Mouse (Mus musculus) stomach, embryonic 14.5 days (tissue): ENCODE measurements around the gene Sh3bp5. TPM values are rescaled to one million over a fixed set of nuclear protein-coding genes. Genes with fewer than 3 reads are reported as not detected.

Experiments
- ATAC-seq: fragments of 200-750 bp; cut with Nextera tagmentation; 2 replicates; pipeline ENCODE4 v1.8.0; 2017; ENCODE audit warnings: low read depth, moderate TSS enrichment; ENCODE audit not compliant: insufficient number of reproducible peaks, insufficient read depth, low FRiP score
- H3K27ac ChIP-seq: fragments of 300-500 bp; sonication (generic); 2 replicates; pipeline ENCODE4 v1.5.1; 2014; ENCODE audit warnings: mild to moderate bottlenecking, low read length, moderate library complexity, mixed read lengths
- H3K27me3 ChIP-seq: fragments of 300-500 bp; sonication (generic); 2 replicates; pipeline ENCODE4 v1.6.1; 2014; ENCODE audit warnings: low read length, control low read depth, mixed read lengths; ENCODE audit not compliant: control insufficient read depth, insufficient read depth
- H3K36me3 ChIP-seq: fragments of 300-500 bp; sonication (generic); 2 replicates; pipeline ENCODE4 v1.6.1; 2014; ENCODE audit warnings: mild to moderate bottlenecking, control low read depth, low read length, moderate library complexity, mixed read lengths; ENCODE audit not compliant: control insufficient read depth, insufficient read depth
- H3K4me1 ChIP-seq: fragments of 300-500 bp; sonication (generic); 2 replicates; pipeline ENCODE4 v1.6.1; 2014; ENCODE audit warnings: low read length, control low read depth, mixed read lengths; ENCODE audit not compliant: control insufficient read depth, insufficient read depth
- H3K4me2 ChIP-seq: fragments of 300-500 bp; sonication (generic); replicated peaks from 2 replicates; pipeline ENCODE4 v1.6.1; 2014; ENCODE audit warnings: low read depth, low read length, control low read depth
- H3K4me3 ChIP-seq: fragments of 300-500 bp; sonication (generic); 2 replicates; pipeline ENCODE4 v1.5.1; 2014; ENCODE audit warnings: low read depth, low read length, control low read depth
- H3K9ac ChIP-seq: fragments of 300-500 bp; sonication (generic); replicated peaks from 2 replicates; pipeline ENCODE4 v1.6.1; 2014; ENCODE audit warnings: low read depth, mild to moderate bottlenecking, control low read depth, low read length, moderate library complexity, mixed read lengths
- H3K9me3 ChIP-seq: fragments of 300-500 bp; sonication (generic); 2 replicates; pipeline ENCODE4 v1.6.1; 2016; ENCODE audit warnings: low read depth, low read length, control low read depth; ENCODE audit not compliant: control insufficient read depth
- WGBS: fragments of 180-500 bp; shearing (Covaris S2); extraction: QIAGEN DNeasy Blood & Tissue Kit; methylation state at CpG from one replicate; pipeline ENCODE4 v1.1.7; 2014; 5-methylcytosine and 5-hydroxymethylcytosine counted together
- polyA plus RNA-seq: library from polyadenylated mRNA; unstranded; fragments of >200 nt; fragmentation: Nextera tagmentation; extraction: Ambion mirVana; gene quantifications from 2 replicates; pipeline ENCODE4 v1.2.1, GENCODE M21; 2014

Gene Sh3bp5
- polyA plus RNA-seq, 1 experiment from 2014 or later, result 8.9 TPM

- no peaks in the 10 kb centered on the region for H3K9me3 ChIP-seq
- 68% methylated on average over 11 of the region's 11 CpGs for WGBS
- peaks cover under 1% of the 10 kb centered on the region; the same call in 1 of the 2 replicates for H3K4me1 ChIP-seq
- H3K27ac ChIP-seq, result no peak overlapping the region
- ATAC-seq, result no peak
- no peak overlapping the region for H3K4me2 ChIP-seq
- H3K27me3 ChIP-seq, result no peaks in the 10 kb centered on the region
- H3K36me3 ChIP-seq, result no peaks in the 10 kb centered on the region
- H3K9ac ChIP-seq, result no peak overlapping the region
- H3K4me3 ChIP-seq, result no peak overlapping the region
Measured at GRCm38 (mm10) chr14:31439279-31439678, 3.4 kb upstream of the Sh3bp5 start.

- no peak overlapping the region for H3K4me3 ChIP-seq
- peaks cover 9% of the 10 kb centered on the region; the same call in 1 of the 2 replicates for H3K4me1 ChIP-seq
- no peak overlapping the region for H3K9ac ChIP-seq
- H3K36me3 ChIP-seq, result no peaks in the 10 kb centered on the region
- 77% methylated on average over 8 of the region's 8 CpGs for WGBS
- H3K9me3 ChIP-seq, result no peaks in the 10 kb centered on the region
- H3K27ac ChIP-seq, result no peak overlapping the region
- no peak overlapping the region for H3K4me2 ChIP-seq
- ATAC-seq, result no peak
- H3K27me3 ChIP-seq, result no peaks in the 10 kb centered on the region
Measured at GRCm38 (mm10) chr14:31437826-31438529, 2.1 kb upstream of the Sh3bp5 start.

- H3K27ac ChIP-seq, result no peak overlapping the region; the same call in 1 of the 2 replicates
- H3K27me3 ChIP-seq, result no peaks in the 10 kb centered on the region
- ATAC-seq, result peak; percentile 20; the same call in 1 of the 2 replicates
- H3K9me3 ChIP-seq, result no peaks in the 10 kb centered on the region
- 1% methylated on average over 53 of the region's 53 CpGs for WGBS
- peak overlapping the region; percentile 62 for H3K4me3 ChIP-seq
- H3K9ac ChIP-seq, result peak overlapping the region; percentile 65
- peaks cover 15% of the 10 kb centered on the region; the same call in 1 of the 2 replicates for H3K4me1 ChIP-seq
- peak overlapping the region; percentile 97 for H3K4me2 ChIP-seq
- H3K36me3 ChIP-seq, result no peaks in the 10 kb centered on the region
Measured at GRCm38 (mm10) chr14:31435018-31435915, 611 bp downstream of the Sh3bp5 start.

GRCm38 (mm10) chr14:31434426-31434825, 1.5 kb downstream of the Sh3bp5 start:
- Histone ChIP-seq H3K4me2 (peak overlapping the region; percentile 97; the same call in 1 of the 2 replicates), H3K36me3 (no peaks in the 10 kb centered on the region), H3K27ac (no peak overlapping the region), H3K4me3 (peak overlapping the region; percentile 62; the same call in 1 of the 2 replicates), H3K27me3 (no peaks in the 10 kb centered on the region), H3K4me1 (peaks cover 15% of the 10 kb centered on the region; the same call in 1 of the 2 replicates), H3K9me3 (no peaks in the 10 kb centered on the region), H3K9ac (no peak overlapping the region; the same call in 1 of the 2 replicates)
- 52% methylated on average over 5 of the region's 5 CpGs for WGBS
- no peak for ATAC-seq

- Histone ChIP-seq H3K36me3 (no peaks in the 10 kb centered on the region), H3K4me1 (peaks cover 20% of the 10 kb centered on the region; the same call in 1 of the 2 replicates), H3K27me3 (no peaks in the 10 kb centered on the region), H3K9me3 (no peaks in the 10 kb centered on the region), H3K27ac (peak overlapping the region; percentile 16; the same call in 1 of the 2 replicates), H3K9ac (no peak overlapping the region), H3K4me2 (peak overlapping the region; percentile 97; the same call in 1 of the 2 replicates), H3K4me3 (no peak overlapping the region)
- no peak for ATAC-seq
- WGBS, result 33% methylated on average over 7 of the region's 7 CpGs
Measured at GRCm38 (mm10) chr14:31433851-31434360, 2.0 kb downstream of the Sh3bp5 start.

- no peaks in the 10 kb centered on the region for H3K27me3 ChIP-seq
- 59% methylated on average over 5 of the region's 5 CpGs for WGBS
- peaks cover 27% of the 10 kb centered on the region; the same call in 1 of the 2 replicates for H3K4me1 ChIP-seq
- H3K4me3 ChIP-seq, result no peak overlapping the region
- H3K9ac ChIP-seq, result no peak overlapping the region
- no peaks in the 10 kb centered on the region for H3K36me3 ChIP-seq
- no peaks in the 10 kb centered on the region for H3K9me3 ChIP-seq
- peak overlapping the region; percentile 97; the same call in 1 of the 2 replicates for H3K4me2 ChIP-seq
- peak overlapping the region; percentile 16 for H3K27ac ChIP-seq
- no peak for ATAC-seq
Measured at GRCm38 (mm10) chr14:31433126-31433525, 2.8 kb downstream of the Sh3bp5 start.

- Histone ChIP-seq H3K4me2 (no peak overlapping the region), H3K4me1 (peaks cover 30% of the 10 kb centered on the region; the same call in 1 of the 2 replicates), H3K9ac (no peak overlapping the region), H3K27me3 (no peaks in the 10 kb centered on the region), H3K9me3 (no peaks in the 10 kb centered on the region), H3K4me3 (no peak overlapping the region), H3K36me3 (no peaks in the 10 kb centered on the region), H3K27ac (no peak overlapping the region; the same call in 1 of the 2 replicates)
- no peak for ATAC-seq
- WGBS, result 35% methylated on average over 4 of the region's 4 CpGs
Measured at GRCm38 (mm10) chr14:31432424-31432823, 3.5 kb downstream of the Sh3bp5 start.

- 77% methylated on average over 3 of the region's 3 CpGs for WGBS
- H3K36me3 ChIP-seq, result no peaks in the 10 kb centered on the region
- ATAC-seq, result no peak
- no peak overlapping the region for H3K9ac ChIP-seq
- H3K27me3 ChIP-seq, result no peaks in the 10 kb centered on the region
- no peak overlapping the region for H3K4me3 ChIP-seq
- peaks cover 30% of the 10 kb centered on the region; the same call in 1 of the 2 replicates for H3K4me1 ChIP-seq
- H3K9me3 ChIP-seq, result no peaks in the 10 kb centered on the region
- no peak overlapping the region for H3K27ac ChIP-seq
- no peak overlapping the region for H3K4me2 ChIP-seq
Measured at GRCm38 (mm10) chr14:31431789-31432330, 4.0 kb downstream of the Sh3bp5 start.
